13 mouse cellular contexts compared by ENCODE assay signal in the genomic region with DNA sequence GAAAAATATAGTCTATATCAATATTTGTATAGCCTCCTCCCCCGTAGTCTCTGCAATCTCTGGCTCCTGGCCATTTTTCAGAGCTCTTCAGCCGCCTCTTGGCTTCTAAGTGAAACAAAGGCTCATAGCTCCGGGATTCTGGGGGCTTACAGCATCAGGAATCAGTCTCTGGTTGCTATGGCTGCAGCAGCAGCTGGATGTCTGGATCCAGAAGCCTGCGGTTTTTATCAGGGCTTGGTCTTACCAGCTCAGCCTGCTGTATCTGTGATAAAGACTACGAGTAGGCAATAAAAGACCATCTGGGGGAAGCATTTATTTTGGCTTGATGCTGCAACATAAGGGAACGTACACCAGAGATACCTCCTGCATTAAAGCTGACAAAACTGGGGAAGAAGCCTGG. TPM values are rescaled to one million over a fixed set of nuclear protein-coding genes. Genes with fewer than 3 reads are reported as not detected.
DNase-seq lines count a peak whose midpoint lies in the region; ATAC-seq and TF ChIP-seq lines count a peak whose summit lies in the region.
"Had no signal": no experiment of that assay in that cellular context is flagged by ENCODE, and none has a peak within 500 bp of the region (broad histone marks: within the 10 kb centered on the region; RNA-seq: fewer than 3 reads in every experiment).

No protein-coding gene starts in this region.

- no peaks in the 10 kb centered on the region for H3K27me3 ChIP-seq in lung, embryonic 14.5 days (ENCODE audit: insufficient read depth, low read length)
- H3K27me3 ChIP-seq in limb, embryonic 13.5 days = no peaks in the 10 kb centered on the region
- no peaks in the 10 kb centered on the region for H3K27me3 ChIP-seq in midbrain, postnatal 0 days (ENCODE audit: insufficient read depth, low read length)

- DNase-seq in embryo, embryonic 10.5 days (ENCODE audit: low spot score) = peak; percentile 37
- no peak for DNase-seq in embryo, embryonic 10 days (ENCODE audit: low spot score)
- peak; percentile 45 for DNase-seq in lung, embryonic 14.5 days
- DNase-seq in lung, postnatal 14 days = no peak
- DNase-seq in midbrain, postnatal 0 days (ENCODE audit: low spot score) = peak; percentile 57
- DNase-seq in cerebellum, postnatal 25 days = no peak
- no peak for DNase-seq in thymus, postnatal 14 days
- DNase-seq: cerebellum, adult 9-11 months; gastrocnemius, postnatal 36 days; kidney, adult 18-20 months; liver had no signal

- H3K27ac ChIP-seq in lung, embryonic 14.5 days (ENCODE audit: low read depth) = no peak overlapping the region
- no peak overlapping the region for H3K27ac ChIP-seq in limb, embryonic 13.5 days
- H3K27ac ChIP-seq in midbrain, postnatal 0 days (ENCODE audit: low read depth, low read length) = peak overlapping the region; percentile 69

- no peak for ATAC-seq in lung, embryonic 14.5 days (ENCODE audit: insufficient read depth)
- peak; percentile 81 for ATAC-seq in limb, embryonic 13.5 days (ENCODE audit: low FRiP score, low read depth)
- ATAC-seq in midbrain, postnatal 0 days (ENCODE audit: low FRiP score) = peak; percentile 31

- no peak overlapping the region for H3K9ac ChIP-seq in lung, embryonic 14.5 days
- no peak overlapping the region for H3K9ac ChIP-seq in limb, embryonic 13.5 days
- no peak overlapping the region for H3K9ac ChIP-seq in midbrain, postnatal 0 days (replicated peaks; ENCODE audit: low read length, poor library complexity, severe bottlenecking)

- WGBS in lung, embryonic 14.5 days = 22% methylated on average over 6 of the region's 6 CpGs
- 19% methylated on average over 6 of the region's 6 CpGs for WGBS in limb, embryonic 13.5 days
- WGBS in midbrain, postnatal 0 days = 18% methylated on average over 6 of the region's 6 CpGs

- H3K4me3 ChIP-seq in lung, embryonic 14.5 days (ENCODE audit: low read depth, low read length) = no peak overlapping the region
- H3K4me3 ChIP-seq in limb, embryonic 13.5 days = no peak overlapping the region
- no peak overlapping the region for H3K4me3 ChIP-seq in midbrain, postnatal 0 days (ENCODE audit: low read depth, low read length)
- H3K4me3 ChIP-seq: erythroblast, embryonic 14.5 days had no signal

- H3K36me3 ChIP-seq in lung, embryonic 14.5 days (ENCODE audit: insufficient read depth) = no peaks in the 10 kb centered on the region
- H3K36me3 ChIP-seq in limb, embryonic 13.5 days = no peaks in the 10 kb centered on the region
- no peaks in the 10 kb centered on the region for H3K36me3 ChIP-seq in midbrain, postnatal 0 days (ENCODE audit: insufficient read depth, low read length)

- no peaks in the 10 kb centered on the region for H3K9me3 ChIP-seq in lung, embryonic 14.5 days (ENCODE audit: low read depth, low read length)
- no peaks in the 10 kb centered on the region for H3K9me3 ChIP-seq in limb, embryonic 13.5 days
- H3K9me3 ChIP-seq in midbrain, postnatal 0 days (ENCODE audit: low read length) = no peaks in the 10 kb centered on the region

- H3K4me2 ChIP-seq in lung, embryonic 14.5 days = no peak overlapping the region
- H3K4me2 ChIP-seq in limb, embryonic 13.5 days (replicated peaks) = no peak overlapping the region
- no peak overlapping the region for H3K4me2 ChIP-seq in midbrain, postnatal 0 days (ENCODE audit: low read depth, low read length, poor library complexity, severe bottlenecking)

- H3K4me1 ChIP-seq in lung, embryonic 14.5 days (ENCODE audit: insufficient read depth) = no peaks in the 10 kb centered on the region
- peaks cover 4% of the 10 kb centered on the region; the same call in 1 of the 2 replicates for H3K4me1 ChIP-seq in limb, embryonic 13.5 days
- H3K4me1 ChIP-seq in midbrain, postnatal 0 days (ENCODE audit: insufficient read depth, low read length) = no peaks in the 10 kb centered on the region

- TF ChIP-seq CTCF in lung, embryonic 14.5 days (IDR thresholded peaks at IDR 0.05; ENCODE audit: low read depth) = no peak
- no peak for TF ChIP-seq CTCF in midbrain, postnatal 0 days (IDR thresholded peaks at IDR 0.05)

RNA-seq across cellular contexts. Expression of a gene that starts 1.8 kb away (rescaled TPM):
- polyA plus RNA-seq in lung, embryonic 14.5 days (2014; fragmentation: Nextera tagmentation; extraction: Ambion mirVana) = 1.2 and 1.5 TPM in 2 replicates
- 17.0 and 18.1 TPM in 2 replicates for polyA plus RNA-seq in limb, embryonic 13.5 days (2015; fragmentation: Nextera tagmentation; extraction: Ambion mirVana)
- total RNA-seq in midbrain, postnatal 0 days (2014; rRNA removed) = 306 and 396 TPM in 2 replicates
- 609 and 627 TPM in 2 replicates for polyA plus RNA-seq in midbrain, postnatal 0 days (2015; fragmentation: Nextera tagmentation; extraction: Ambion mirVana)
- total RNA-seq: gastrocnemius, postnatal 36 days had no signal
- polyA plus RNA-seq: erythroblast, embryonic 14.5 days had no signal

Comparison
In these comparisons a context has a peak if more than half of its experiments do, and no peak if none do; other contexts are left out.
1. DNase-seq: peak in embryo, embryonic 10.5 days (single experiment), lung, embryonic 14.5 days (single experiment) and midbrain, postnatal 0 days (single experiment); none in embryo, embryonic 10 days (single experiment), lung, postnatal 14 days (single experiment), cerebellum, postnatal 25 days (0 of 2) and thymus, postnatal 14 days (single experiment).
2. RNA of a gene that starts 1.8 kb away (polyA plus RNA-seq): 609 to 627 TPM in midbrain, postnatal 0 days; 17.0 to 18.1 TPM in limb, embryonic 13.5 days and 1.2 to 1.5 TPM in lung, embryonic 14.5 days; every median in the first group is over 10 times any median in the second.